Mouse (Mus musculus) MEL (cell line): ENCODE data around the gene Faap100. TPM values are rescaled to one million over a fixed set of nuclear protein-coding genes. Genes with fewer than 3 reads are reported as not detected.

ENCODE experiments used
- DNase-seq: peaks from one replicate; pipeline ENCODE4 v3.0.0; 2011; ENCODE audit warnings: low read depth, low spot score
- H3K27ac ChIP-seq: 2 replicates; pipeline ENCODE4 v1.5.1; 2012; ENCODE audit warnings: low read depth, mild to moderate bottlenecking, control low read depth, low read length, moderate library complexity; ENCODE audit not compliant: control insufficient read depth
- H3K27me3 ChIP-seq, 2 experiments: fragments of 150-350 bp in 1 of 2; sonication (generic) in 1 of 2; 2 replicates each; pipeline ENCODE4 v1.6.1; 2012; ENCODE audit warnings: low read length in 2 of 2, mild to moderate bottlenecking in 2 of 2, improper control_type of control experiment in 1 of 2, moderate library complexity in 1 of 2; ENCODE audit not compliant: insufficient read depth in 2 of 2, control insufficient read depth in 1 of 2
- H3K36me3 ChIP-seq, 2 experiments: 2 replicates each; pipeline ENCODE4 v1.6.1; 2012 to 2014; ENCODE audit warnings: low read length in 2 of 2, improper control_type of control experiment in 1 of 2, inconsistent platforms in 1 of 2, mild to moderate bottlenecking in 1 of 2; ENCODE audit not compliant: insufficient read depth in 2 of 2, control insufficient read depth in 1 of 2
- H3K4me1 ChIP-seq, 2 experiments: fragments of 150-350 bp in 1 of 2; sonication (generic) in 1 of 2; 2 replicates each; pipeline ENCODE4 v1.6.1; 2012; ENCODE audit warnings: low read length in 2 of 2, improper control_type of control experiment in 1 of 2, mild to moderate bottlenecking in 1 of 2; ENCODE audit not compliant: insufficient read depth in 2 of 2, control insufficient read depth in 1 of 2
- H3K4me3 ChIP-seq, 2 experiments: fragments of 150-350 bp in 1 of 2; sonication (generic) in 1 of 2; 2 replicates each; pipeline ENCODE4 v1.5.1; 2012; ENCODE audit warnings: low read depth in 2 of 2, low read length in 2 of 2, mild to moderate bottlenecking in 2 of 2, moderate library complexity in 2 of 2, control low read depth in 1 of 2, improper control_type of control experiment in 1 of 2; ENCODE audit not compliant: control insufficient read depth in 1 of 2, insufficient read depth in 1 of 2
- H3K79me2 ChIP-seq: 2 replicates; pipeline ENCODE4 v1.6.1; 2012; ENCODE audit warnings: mild to moderate bottlenecking, low read length, moderate library complexity; ENCODE audit not compliant: control insufficient read depth, poor library complexity, insufficient read depth
- H3K9ac ChIP-seq: 2 replicates; pipeline ENCODE4 v1.6.1; 2012; ENCODE audit warnings: low read depth, mild to moderate bottlenecking, control low read depth, low read length, moderate library complexity; ENCODE audit not compliant: control insufficient read depth, poor library complexity, severe bottlenecking
- H3K9me3 ChIP-seq: fragments of 150-350 bp; sonication (generic); replicated peaks from 2 replicates; pipeline ENCODE4 v1.6.1; 2012; ENCODE audit warnings: mild to moderate bottlenecking, low read length, improper control_type of control experiment, moderate library complexity; ENCODE audit not compliant: insufficient read depth
- BHLHE40 ChIP-seq: IDR thresholded peaks from 2 replicates; pipeline ENCODE4 v1.6.1; 2012; ENCODE audit warnings: low read depth, mild to moderate bottlenecking, inconsistent platforms, low read length, improper control_type of control experiment, borderline replicate concordance
- CHD1 ChIP-seq: IDR thresholded peaks from 2 replicates; pipeline ENCODE4 v1.6.1; 2012; ENCODE audit warnings: low read depth, mild to moderate bottlenecking, inconsistent platforms, low read length, improper control_type of control experiment
- ELF1 ChIP-seq: IDR thresholded peaks from 2 replicates; pipeline ENCODE4 v1.6.1; 2014; ENCODE audit warnings: low read depth, mild to moderate bottlenecking, inconsistent platforms, low read length, improper control_type of control experiment, moderate library complexity
- EP300 ChIP-seq, 2 experiments: IDR thresholded peaks; 2 replicates each; pipeline ENCODE4 v1.6.1; 2011; ENCODE audit warnings: improper control_type of control experiment in 2 of 2, low read length in 2 of 2, low read depth in 1 of 2, mild to moderate bottlenecking in 1 of 2
- ETS1 ChIP-seq: IDR thresholded peaks from 2 replicates; pipeline ENCODE4 v1.6.1; 2012; ENCODE audit warnings: low read depth, mild to moderate bottlenecking, inconsistent platforms, low read length, improper control_type of control experiment, moderate library complexity
- HCFC1 ChIP-seq: IDR thresholded peaks from 2 replicates; pipeline ENCODE4 v1.6.1; 2012; ENCODE audit warnings: low read depth, mild to moderate bottlenecking, inconsistent platforms, low read length, improper control_type of control experiment, moderate library complexity
- MEF2A ChIP-seq: IDR thresholded peaks from 2 replicates; pipeline ENCODE4 v1.6.1; 2014; ENCODE audit warnings: low read depth, mild to moderate bottlenecking, inconsistent platforms, low read length, improper control_type of control experiment; ENCODE audit not compliant: poor library complexity, insufficient replicate concordance, severe bottlenecking; ENCODE audit errors: extremely low read depth
- MXI1 ChIP-seq: IDR thresholded peaks from 2 replicates; pipeline ENCODE4 v1.6.1; 2011; ENCODE audit warnings: mild to moderate bottlenecking, low read depth, low read length, improper control_type of control experiment
- NELFE ChIP-seq: IDR thresholded peaks from 2 replicates; pipeline ENCODE4 v1.6.1; 2011; ENCODE audit warnings: low read depth, low read length, improper control_type of control experiment
- NRF1 ChIP-seq: IDR thresholded peaks from 2 replicates; pipeline ENCODE4 v1.6.1; 2014; ENCODE audit warnings: low read depth, mild to moderate bottlenecking, inconsistent platforms, low read length, improper control_type of control experiment, moderate library complexity; ENCODE audit not compliant: poor library complexity, insufficient read depth, severe bottlenecking
- POLR2A ChIP-seq, 2 experiments: IDR thresholded peaks; 2 replicates each; pipeline ENCODE4 v1.6.1; 2011 to 2012; ENCODE audit warnings: low read length in 2 of 2, mild to moderate bottlenecking in 2 of 2, control low read depth in 1 of 2, improper control_type of control experiment in 1 of 2, low read depth in 1 of 2, moderate library complexity in 1 of 2; ENCODE audit not compliant: control insufficient read depth in 1 of 2, insufficient read depth in 1 of 2, poor library complexity in 1 of 2
- POLR2AphosphoS2 ChIP-seq: IDR thresholded peaks from 2 replicates; pipeline ENCODE4 v1.6.1; 2011; ENCODE audit warnings: low read length, improper control_type of control experiment
- RCOR1 ChIP-seq: IDR thresholded peaks from 2 replicates; pipeline ENCODE4 v1.6.1; 2012; ENCODE audit warnings: low read depth, mild to moderate bottlenecking, inconsistent platforms, low read length, improper control_type of control experiment
- TBP ChIP-seq: IDR thresholded peaks from 2 replicates; pipeline ENCODE4 v1.8.0; 2011; ENCODE audit warnings: low read depth, low read length, improper control_type of control experiment
- UBTF ChIP-seq: IDR thresholded peaks from 2 replicates; pipeline ENCODE4 v1.6.1; 2012; ENCODE audit warnings: low read depth, mild to moderate bottlenecking, inconsistent platforms, low read length, improper control_type of control experiment, moderate library complexity, borderline replicate concordance; ENCODE audit not compliant: insufficient read depth
- USF1 ChIP-seq: IDR thresholded peaks from 2 replicates; pipeline ENCODE4 v1.6.1; 2014; ENCODE audit warnings: low read depth, mild to moderate bottlenecking, inconsistent platforms, low read length, improper control_type of control experiment, moderate library complexity
- ZKSCAN1 ChIP-seq: IDR thresholded peaks from 2 replicates; pipeline ENCODE4 v1.6.1; 2012; ENCODE audit warnings: low read depth, mild to moderate bottlenecking, inconsistent platforms, low read length, improper control_type of control experiment, moderate library complexity
- ZMIZ1 ChIP-seq: IDR thresholded peaks from 2 replicates; pipeline ENCODE4 v1.6.1; 2012; ENCODE audit warnings: low read depth, mild to moderate bottlenecking, inconsistent platforms, low read length, improper control_type of control experiment, moderate library complexity
- polyA plus RNA-seq, 2 experiments: library from polyadenylated mRNA; stranded (reverse) in 1 of 2; unstranded in 1 of 2; fragments of >175 nt in 1 of 2; fragments of >200 nt in 1 of 2; gene quantifications; 2 replicates each; pipeline versions ENCODE4 v1.2.1 to v1.2.4; 2012; ENCODE audit warnings: low replicate concordance in 2 of 2, low read depth in 1 of 2; ENCODE audit not compliant: insufficient read length in 2 of 2, insufficient read depth in 1 of 2, missing spikeins in 1 of 2
- total RNA-seq: library from RNA; depleted of rRNA; stranded (reverse); fragments of 300-350 nt; gene quantifications from 2 replicates; pipeline ENCODE4 v1.2.3, GENCODE M21; 2012

Gene Faap100
- total and polyA plus RNA-seq, 3 experiments = 27.1 to 45.7 TPM; not detected in 1

DNA sequence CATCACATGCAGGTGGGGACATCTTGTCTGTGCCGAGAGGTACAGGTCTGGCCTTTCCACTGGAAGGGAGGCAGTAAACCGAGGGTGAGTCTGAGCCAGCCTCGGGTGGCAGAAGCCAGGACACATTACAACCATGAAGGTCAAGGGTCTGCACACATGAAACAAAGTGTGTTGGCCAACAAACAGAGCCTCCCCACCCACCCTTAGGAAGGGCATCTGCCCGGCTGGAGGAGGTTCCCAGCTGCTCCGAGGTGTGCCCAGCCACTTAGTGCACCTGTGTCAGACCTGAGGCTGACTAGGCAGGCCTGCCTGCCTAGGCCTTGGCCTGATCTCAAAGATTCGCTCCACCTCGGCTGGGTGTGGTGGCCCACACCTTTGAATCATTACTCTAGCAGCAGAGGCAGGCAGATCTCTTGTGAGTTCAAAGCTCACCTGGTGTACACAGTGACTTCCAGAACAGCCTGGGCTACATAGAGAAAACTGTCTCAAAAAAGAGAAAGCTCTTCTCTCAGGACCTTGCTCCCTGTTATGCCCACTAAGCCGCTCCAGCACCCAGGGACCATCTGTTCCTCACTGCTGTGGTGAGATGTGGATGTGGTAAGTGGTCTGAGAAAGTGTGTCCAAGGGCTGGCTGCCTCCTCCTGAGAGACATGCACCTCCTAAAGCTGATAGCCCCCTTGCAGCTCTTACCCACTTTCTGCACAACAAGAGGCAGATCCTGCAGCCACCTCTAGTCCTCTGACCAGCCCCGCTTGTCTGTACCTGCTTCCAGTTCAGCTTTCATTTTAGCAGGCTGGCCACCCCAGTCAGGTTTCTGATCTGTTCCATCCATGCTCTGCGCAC lies 27.1 kb downstream of the Faap100 start:
- peaks cover 9 to 45% of the 10 kb centered on the region in 2 experiments for H3K4me1 ChIP-seq
- no peaks in the 10 kb centered on the region for H3K27me3 ChIP-seq
- DNase-seq = no peak
- TF ChIP-seq MXI1 (no peak), POLR2A (IDR thresholded peaks at IDR 0.05; ENCODE audit: control insufficient read depth in 1 of 2, insufficient read depth in 1 of 2, low read depth in 1 of 2, low read length in 2 of 2, poor library complexity in 1 of 2) (0 out of 4 replicates have a peak, but pooled peaks of 1 of the 2 experiments have one; percentile 18)
- H3K27ac ChIP-seq = peak overlapping the region; percentile 46
- peaks cover 21% of the 10 kb centered on the region for H3K79me2 ChIP-seq
- H3K9me3 ChIP-seq = no peaks in the 10 kb centered on the region
- no peak overlapping the region for H3K4me3 ChIP-seq
- H3K9ac ChIP-seq = no peak overlapping the region
- H3K36me3 ChIP-seq = peaks cover 0 to 31% of the 10 kb centered on the region in 2 experiments; a peak in 2 of 4 replicates

DNA sequence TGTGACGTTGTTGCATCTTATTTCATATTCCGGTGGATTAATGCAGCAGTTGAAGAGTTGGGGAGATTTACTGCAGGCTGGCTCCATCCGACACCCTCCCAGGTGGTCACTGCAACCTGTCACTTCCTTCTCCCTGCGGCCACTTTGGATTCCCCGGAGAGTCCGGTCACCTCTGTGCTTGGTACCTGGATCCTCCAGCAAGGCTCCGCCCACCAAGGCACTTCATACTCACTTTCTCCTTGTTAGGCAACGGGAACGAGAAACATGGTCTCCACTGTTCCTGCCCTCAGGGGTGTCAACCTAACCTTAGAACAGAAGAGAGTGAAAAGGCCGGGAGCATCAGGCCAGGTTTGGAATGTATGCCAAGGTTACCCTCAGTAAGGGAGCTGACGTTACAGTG lies 27.9 kb downstream of the Faap100 start:
- Histone ChIP-seq H3K27ac (peak overlapping the region; percentile 46), H3K4me1 (peaks cover 9 to 44% of the 10 kb centered on the region in 2 experiments)

DNA sequence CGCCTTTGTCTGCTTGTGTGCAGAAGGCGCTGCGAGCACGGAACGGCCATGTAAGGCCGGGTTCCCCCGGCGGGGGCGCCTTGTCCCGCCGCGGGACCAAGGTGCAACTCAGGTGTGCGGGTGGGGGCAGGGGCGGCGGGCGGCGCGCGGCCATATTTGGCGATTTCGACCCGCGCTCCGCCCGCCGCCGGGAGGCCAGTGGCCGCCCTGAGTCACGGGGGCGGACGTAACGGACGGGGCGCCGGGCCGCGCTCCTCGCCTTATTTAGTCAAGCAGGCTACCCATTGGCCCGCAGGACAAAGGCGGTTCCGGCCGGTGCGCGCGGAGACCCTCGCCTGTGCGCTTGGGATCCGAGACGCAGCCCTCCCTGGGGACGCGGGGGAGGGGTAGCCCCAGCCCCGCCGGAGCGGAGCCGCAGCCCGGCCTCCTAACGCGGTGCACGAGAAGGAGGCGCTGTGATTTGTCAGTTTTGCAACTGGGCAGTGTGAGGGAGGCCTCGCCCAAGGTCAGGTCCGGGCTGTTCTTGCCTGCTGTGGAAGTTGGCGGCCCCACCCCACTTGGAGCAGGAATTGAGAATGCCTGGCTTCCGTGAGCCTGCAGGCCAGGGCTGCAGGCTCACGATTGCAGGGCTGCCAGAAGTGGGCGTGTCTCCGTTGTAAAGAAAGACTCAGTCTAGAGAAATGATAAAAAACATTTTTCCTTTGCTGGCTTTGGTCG lies 28.4 kb downstream of the Faap100 start:
- H3K36me3 ChIP-seq = peaks cover 0 to 25% of the 10 kb centered on the region in 2 experiments; a peak in 2 of 4 replicates
- peak; percentile 91 for DNase-seq
- H3K9me3 ChIP-seq = no peaks in the 10 kb centered on the region
- H3K27ac ChIP-seq = peak overlapping the region; percentile 65
- H3K4me1 ChIP-seq = peaks cover 6 to 39% of the 10 kb centered on the region in 2 experiments
- H3K79me2 ChIP-seq = peaks cover 21% of the 10 kb centered on the region
- H3K27me3 ChIP-seq = no peaks in the 10 kb centered on the region
- H3K9ac ChIP-seq = peak overlapping the region; percentile 90
- peak overlapping the region; percentile 84 to 85 for H3K4me3 ChIP-seq
- peak; percentile 26; the same call in 1 of the 2 replicates for TF ChIP-seq POLR2AphosphoS2
- 0 out of 2 replicates have a peak, but pooled peaks have one; percentile 48 for TF ChIP-seq CHD1
- no peak for TF ChIP-seq EP300 (IDR thresholded peaks at IDR 0.05; ENCODE audit: low read depth in 1 of 2, low read length in 2 of 2)
- TF ChIP-seq HCFC1 = peak; percentile 37; the same call in 1 of the 2 replicates
- TF ChIP-seq NRF1 = 0 out of 2 replicates have a peak, but pooled peaks have one; percentile 16
- peak; percentile 81 for TF ChIP-seq USF1
- no peak; the same call in none of the 2 replicates for TF ChIP-seq NELFE
- TF ChIP-seq POLR2A (IDR thresholded peaks at IDR 0.05; ENCODE audit: control insufficient read depth in 1 of 2, insufficient read depth in 1 of 2, low read depth in 1 of 2, low read length in 2 of 2, poor library complexity in 1 of 2) = peak; percentile 21 to 31; a peak in 1 of 4 replicates
- TF ChIP-seq ZMIZ1 = 0 out of 2 replicates have a peak, but pooled peaks have one; percentile 50
- no peak for TF ChIP-seq ELF1
- 0 out of 2 replicates have a peak, but pooled peaks have one; percentile 14 for TF ChIP-seq BHLHE40
- 0 out of 2 replicates have a peak, but pooled peaks have one; percentile 64 for TF ChIP-seq UBTF
- TF ChIP-seq RCOR1 = no peak; the same call in 1 of the 2 replicates
- peak; percentile 10; the same call in 1 of the 2 replicates for TF ChIP-seq ETS1
- TF ChIP-seq TBP = peak; percentile 50; the same call in 1 of the 2 replicates
- no peak for TF ChIP-seq MEF2A
- TF ChIP-seq ZKSCAN1 = no peak

More for the DNA sequence above, 27.9 kb downstream of the Faap100 start:
- DNase-seq = peak; percentile 44
- Histone ChIP-seq H3K9ac (peak overlapping the region; percentile 7; the same call in 1 of the 2 replicates), H3K36me3 (peaks cover 0 to 30% of the 10 kb centered on the region in 2 experiments; a peak in 2 of 4 replicates), H3K27me3 (no peaks in the 10 kb centered on the region), H3K9me3 (no peaks in the 10 kb centered on the region), H3K4me3 (peak overlapping the region in 1 of 2 experiments; percentile 84; a peak in 1 of 4 replicates), H3K79me2 (peaks cover 21% of the 10 kb centered on the region)
- TF ChIP-seq MEF2A (no peak), POLR2A (IDR thresholded peaks at IDR 0.05; ENCODE audit: control insufficient read depth in 1 of 2, insufficient read depth in 1 of 2, low read depth in 1 of 2, low read length in 2 of 2, poor library complexity in 1 of 2) (no peak), RCOR1 (no peak)
